Comparison of ENCODE assay signal across 8 mouse cellular contexts in genomic region chr1:173456139-173456754, GRCm38 (mm10). TPM values are rescaled to one million over a fixed set of nuclear protein-coding genes. Genes with fewer than 3 reads are reported as not detected.
DNase-seq lines count a peak whose midpoint lies in the region; ATAC-seq lines count a peak whose summit lies in the region.

No protein-coding gene starts in this region.

- no peaks in the 10 kb centered on the region for H3K9me3 ChIP-seq in hindbrain, embryonic 12.5 days (replicated peaks)
- no peaks in the 10 kb centered on the region for H3K9me3 ChIP-seq in liver, embryonic 15.5 days (replicated peaks)
- no peaks in the 10 kb centered on the region for H3K9me3 ChIP-seq in stomach, embryonic 15.5 days

- H3K9ac ChIP-seq in hindbrain, embryonic 12.5 days, result no peak overlapping the region
- no peak overlapping the region for H3K9ac ChIP-seq in liver, embryonic 15.5 days
- no peak overlapping the region for H3K9ac ChIP-seq in stomach, embryonic 15.5 days

- no peak overlapping the region for H3K27ac ChIP-seq in hindbrain, embryonic 12.5 days
- H3K27ac ChIP-seq in liver, embryonic 15.5 days (replicated peaks), result no peak overlapping the region
- H3K27ac ChIP-seq in stomach, embryonic 15.5 days, result no peak overlapping the region

- no peaks in the 10 kb centered on the region for H3K36me3 ChIP-seq in hindbrain, embryonic 12.5 days
- H3K36me3 ChIP-seq in liver, embryonic 15.5 days (replicated peaks), result no peaks in the 10 kb centered on the region
- H3K36me3 ChIP-seq in stomach, embryonic 15.5 days, result no peaks in the 10 kb centered on the region

- H3K4me2 ChIP-seq in hindbrain, embryonic 12.5 days (replicated peaks), result no peak overlapping the region
- H3K4me2 ChIP-seq in liver, embryonic 15.5 days, result no peak overlapping the region
- no peak overlapping the region for H3K4me2 ChIP-seq in stomach, embryonic 15.5 days

- H3K27me3 ChIP-seq in hindbrain, embryonic 12.5 days, result no peaks in the 10 kb centered on the region
- H3K27me3 ChIP-seq in liver, embryonic 15.5 days, result no peaks in the 10 kb centered on the region
- no peaks in the 10 kb centered on the region for H3K27me3 ChIP-seq in stomach, embryonic 15.5 days (replicated peaks)

- DNase-seq in left cerebral cortex, adult 18-20 months (ENCODE audit: low spot score in 2 of 2), result peak; percentile 19 to 37
- DNase-seq in left cerebral cortex, postnatal 4 days, result no peak
- DNase-seq in ES-CJ7 (ENCODE audit: low read depth, low spot score), result peak; percentile 73
- peak; percentile 21 for DNase-seq in c-Kit-positive CD71-positive TER-119-negative erythroid progenitor cells, embryonic 14.5 days (ENCODE audit: low read depth)
- DNase-seq in spleen, postnatal 10 days (ENCODE audit: low spot score in 2 of 2), result no peak

- no peak overlapping the region for H3K4me3 ChIP-seq in hindbrain, embryonic 12.5 days
- H3K4me3 ChIP-seq in liver, embryonic 15.5 days (replicated peaks), result no peak overlapping the region
- H3K4me3 ChIP-seq in stomach, embryonic 15.5 days (replicated peaks), result no peak overlapping the region

- no peaks in the 10 kb centered on the region for H3K4me1 ChIP-seq in hindbrain, embryonic 12.5 days
- no peaks in the 10 kb centered on the region for H3K4me1 ChIP-seq in liver, embryonic 15.5 days (replicated peaks)
- no peaks in the 10 kb centered on the region for H3K4me1 ChIP-seq in stomach, embryonic 15.5 days

- intact Hi-C loops in left cerebral cortex, postnatal 4 days (cut with DNase I), result loop anchor here (5.0 kb wide), 2 partner anchors 651 to 1011 kb away; no protein-coding TSS in a partner anchor

- peak; percentile 72 for ATAC-seq in hindbrain, embryonic 12.5 days (ENCODE audit: low FRiP score)
- 0 out of 2 replicates have a peak, but pooled peaks have one; percentile 18 for ATAC-seq in liver, embryonic 15.5 days (ENCODE audit: insufficient read depth)
- ATAC-seq in stomach, embryonic 15.5 days (ENCODE audit: insufficient read depth, low FRiP score, low read depth), result peak; percentile 43; the same call in 1 of the 2 replicates

- WGBS in hindbrain, embryonic 12.5 days, result 53% methylated on average over 7 of the region's 7 CpGs
- 47% methylated on average over 7 of the region's 7 CpGs for WGBS in liver, embryonic 15.5 days (ENCODE audit: insufficient replicate concordance)
- 48% methylated on average over 7 of the region's 7 CpGs for WGBS in stomach, embryonic 15.5 days

RNA-seq across cellular contexts. Expression of gene Ifi206, which starts 34.6 kb away (rescaled TPM):
- not detected for total RNA-seq in left cerebral cortex, adult 18-20 months (2021)
- not detected for total RNA-seq in left cerebral cortex, postnatal 4 days (2021)
- polyA plus RNA-seq in hindbrain, embryonic 12.5 days (2016; fragmentation: Nextera tagmentation; extraction: Ambion mirVana), result not detected in 2 replicates
- 0.10 and 0.18 TPM in 2 replicates for polyA plus RNA-seq in liver, embryonic 15.5 days (2015; fragmentation: Nextera tagmentation; extraction: Ambion mirVana)
- polyA plus RNA-seq in stomach, embryonic 15.5 days (2015; fragmentation: Nextera tagmentation; extraction: Ambion mirVana), result 0.18 and 0.21 TPM in 2 replicates

Comparison
In these comparisons a context has a peak if more than half of its experiments do, and no peak if none do; other contexts are left out.
1. DNase-seq: peak in left cerebral cortex, adult 18-20 months (2 of 2), ES-CJ7 (single experiment) and c-Kit-positive CD71-positive TER-119-negative erythroid progenitor cells, embryonic 14.5 days (single experiment); none in left cerebral cortex, postnatal 4 days (single experiment) and spleen, postnatal 10 days (0 of 2).
2. ATAC-seq: peak in every context shown above with its lines; median percentile 72 in hindbrain, embryonic 12.5 days; 43 in stomach, embryonic 15.5 days; 18 in liver, embryonic 15.5 days.